Mouse (Mus musculus) spleen, adult 2 months (tissue): ENCODE measurements around the gene Glra3. TPM values are rescaled to one million over a fixed set of nuclear protein-coding genes. Genes with fewer than 3 reads are reported as not detected.

Experiments
- DNase-seq, 2 experiments: peaks; one replicate each; pipeline versions ENCODE4 v3.0.0 to v3.0.0-alpha.2; 2012 to 2021; ENCODE audit warnings: low spot score in 2 of 2, low read depth in 1 of 2
- H3K27ac ChIP-seq: fragments of 200-500 bp; 2 replicates; pipeline ENCODE4 v1.5.1; 2012; ENCODE audit warnings: low read length, inconsistent platforms; ENCODE audit not compliant: insufficient read depth
- H3K27me3 ChIP-seq: fragments of 200-500 bp; 2 replicates; pipeline ENCODE4 v1.6.1; 2012; ENCODE audit warnings: mild to moderate bottlenecking, moderate library complexity, low read length, inconsistent platforms; ENCODE audit not compliant: control insufficient read depth, insufficient read depth
- H3K36me3 ChIP-seq: fragments of 200-500 bp; 2 replicates; pipeline ENCODE4 v1.6.1; 2012; ENCODE audit warnings: mild to moderate bottlenecking, low read length, inconsistent platforms; ENCODE audit not compliant: control insufficient read depth, insufficient read depth
- H3K4me1 ChIP-seq: fragments of 200-500 bp; 2 replicates; pipeline ENCODE4 v1.6.1; 2011; ENCODE audit warnings: inconsistent platforms; ENCODE audit not compliant: control insufficient read depth, insufficient read depth, insufficient read length
- H3K4me3 ChIP-seq: fragments of 200-500 bp; 2 replicates; pipeline ENCODE4 v1.5.1; 2011; ENCODE audit warnings: mild to moderate bottlenecking, inconsistent platforms; ENCODE audit not compliant: insufficient read depth, insufficient read length; ENCODE audit errors: extremely low read depth
- CTCF ChIP-seq: fragments of 200-500 bp; IDR thresholded peaks from 2 replicates; pipeline ENCODE4 v1.5.1; 2011; ENCODE audit warnings: mild to moderate bottlenecking, inconsistent platforms; ENCODE audit not compliant: insufficient read depth, insufficient read length, insufficient replicate concordance; ENCODE audit errors: extremely low read depth
- POLR2A ChIP-seq: fragments of 200-500 bp; IDR thresholded peaks from 2 replicates; pipeline ENCODE4 v1.6.1; 2011; ENCODE audit warnings: low read depth, low read length, inconsistent platforms
- WGBS: fragments of 180-500 bp; shearing (Covaris S2); methylation state at CpG from one replicate; pipeline ENCODE4 v1.1.7; 2018; 5-methylcytosine and 5-hydroxymethylcytosine counted together
- polyA plus RNA-seq: library from polyadenylated mRNA; depleted of rRNA; stranded (reverse); fragments of >200 nt; gene quantifications from 2 replicates; pipeline ENCODE4 v1.2.3, GENCODE M21; 2012; rRNA removed

Gene Glra3
- polyA plus RNA-seq, 1 experiment: not detected

DNA sequence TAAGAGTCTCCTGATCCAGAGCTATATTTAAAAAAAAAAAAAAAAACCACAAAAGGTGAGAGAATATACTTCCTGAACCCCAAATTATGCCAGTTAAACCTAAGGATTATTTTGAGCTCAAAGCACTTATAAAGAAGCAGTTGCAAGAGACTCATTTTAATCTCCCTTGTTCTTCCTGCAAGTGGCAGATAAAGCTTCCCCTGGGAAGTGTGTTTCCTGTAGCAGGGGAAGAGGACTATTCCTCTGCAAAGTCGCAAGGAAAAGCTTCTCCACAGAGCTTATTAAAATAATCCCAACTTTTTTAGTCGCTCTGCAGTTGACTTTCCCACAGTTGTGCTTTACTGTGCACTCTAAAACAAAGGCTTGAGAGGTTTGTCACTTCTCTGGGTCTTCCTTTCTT, 218.7 kb downstream of the Glra3 start:
- no peaks in the 10 kb centered on the region for H3K36me3 ChIP-seq
- H3K4me1 ChIP-seq: no peaks in the 10 kb centered on the region
- 11% methylated on average over 2 of the region's 2 CpGs for WGBS
- TF ChIP-seq POLR2A (no peak), CTCF (no peak)
- DNase-seq: no peak
- H3K27ac ChIP-seq: no peak overlapping the region
- no peak overlapping the region for H3K4me3 ChIP-seq
- H3K27me3 ChIP-seq: no peaks in the 10 kb centered on the region

Other genes with a start within 250 kb of the Glra3 start
- not detected in 2 replicates for gene Adam29, start 33.5 kb upstream of the Glra3 start, polyA plus RNA-seq